Mouse (Mus musculus) bone marrow, adult 2 months (tissue): ENCODE measurements at regions not wholly inside any gene's neighbourhood (a gene's known extent, or its start where the extent isn't known, plus 50 kb on each side); places are given as distances from the start of the nearest gene placed in this dataset.

Source experiments
- CTCF ChIP-seq: fragments of 200-500 bp; IDR thresholded peaks from 2 replicates; pipeline ENCODE4 v1.5.1; 2011; ENCODE audit warnings: low read length, control low read depth; ENCODE audit not compliant: control insufficient read depth, insufficient read depth
- POLR2A ChIP-seq: fragments of 200-500 bp; IDR thresholded peaks from 2 replicates; pipeline ENCODE4 v1.6.1; 2011; ENCODE audit warnings: low read depth, mild to moderate bottlenecking, control low read depth, low read length, borderline replicate concordance; ENCODE audit not compliant: control insufficient read depth

DNA sequence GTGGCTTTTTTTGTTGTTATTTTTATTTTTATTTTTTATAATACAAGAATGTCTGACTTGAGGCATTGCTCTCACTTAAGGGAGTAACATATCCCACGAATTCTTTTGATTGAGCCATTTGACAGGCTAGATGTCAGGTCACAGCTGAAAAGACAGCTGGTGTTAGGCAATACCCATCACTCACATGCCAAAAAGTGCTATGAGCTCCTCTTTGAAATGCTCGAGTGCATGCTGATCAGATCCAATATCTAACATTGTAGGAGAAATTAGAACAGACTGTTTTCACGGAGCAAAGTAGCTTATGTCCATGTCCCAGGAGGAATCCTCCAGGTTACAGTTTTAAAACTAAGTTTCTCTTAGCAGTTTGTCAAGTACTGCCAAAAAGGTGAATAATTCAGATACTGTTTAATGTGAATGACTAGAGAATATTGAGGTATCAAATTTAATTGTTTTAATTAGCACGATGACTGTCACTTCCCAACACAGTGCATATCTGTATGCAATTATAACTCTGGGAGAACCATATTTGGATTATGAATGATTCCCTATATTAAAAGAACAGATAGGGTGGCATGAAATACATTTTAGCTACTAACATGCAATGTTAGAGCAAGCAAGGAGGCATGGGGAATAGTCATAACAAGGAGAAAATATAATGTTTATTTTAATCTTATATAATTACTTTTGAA, 50.4 kb upstream of the Tecrl start:
- no peak for TF ChIP-seq POLR2A
- no peak for TF ChIP-seq CTCF
